Mouse (Mus musculus): ENCODE data around the gene Zfp746. TPM values are rescaled to one million over a fixed set of nuclear protein-coding genes. Genes with fewer than 3 reads are reported as not detected.

The Zfp746 gene
- polyA plus RNA-seq, 1 experiment: 5.5 TPM

GRCm38 (mm10) chr6:48016090-48016521 lies 70.3 kb downstream of the Zfp746 start:
- Histone ChIP-seq H3K4me3 (ENCODE audit: insufficient read depth, low read depth, low read length) (peak overlapping the region; percentile 32), H3K4me1 (ENCODE audit: control insufficient read depth, insufficient read depth, insufficient read length, low read length) (no peaks in the 10 kb centered on the region), H3K27ac (replicated peaks; ENCODE audit: low read depth, low read length) (no peak overlapping the region)

Other genes starting within 250 kb of the Zfp746 start
- 1.6 and 1.7 TPM in 2 replicates for gene Zfp282, start 209.4 kb downstream of the Zfp746 start, polyA plus RNA-seq (2012; ENCODE audit: insufficient read depth, insufficient read length, missing spikeins)
- 2.1 and 4.5 TPM in 2 replicates for gene Zfp212, start 166.1 kb downstream of the Zfp746 start, polyA plus RNA-seq (2012; ENCODE audit: insufficient read depth, insufficient read length, missing spikeins)
- gene Zfp956, start 133.2 kb downstream of the Zfp746 start, polyA plus RNA-seq (2012; ENCODE audit: insufficient read depth, insufficient read length, missing spikeins): 1.9 TPM in 1 of 2 replicates, not detected in the other
- gene Zfp777, start 37.7 kb downstream of the Zfp746 start, polyA plus RNA-seq (2012; ENCODE audit: insufficient read depth, insufficient read length, missing spikeins): 4.8 and 9.8 TPM in 2 replicates